Mouse (Mus musculus) midbrain, embryonic 11.5 days (tissue): ENCODE measurements at regions not wholly inside any gene's neighbourhood (a gene's known extent, or its start where the extent isn't known, plus 50 kb on each side); places are given as distances from the start of the nearest gene placed in this dataset.
"Not testable (repeated sequence)": the region's sequence is repeated elsewhere in the genome, so short reads cannot be mapped to it uniquely, and the experiment has no call there.

Experiments used
- ATAC-seq: fragments of 200-750 bp; cut with Nextera tagmentation; 2 replicates; pipeline ENCODE4 v1.8.0; 2017; ENCODE audit warnings: moderate TSS enrichment, moderate library complexity; ENCODE audit not compliant: low FRiP score
- DNase-seq: peaks from one replicate; pipeline ENCODE4 v3.0.0; 2015; ENCODE audit warnings: low spot score; ENCODE audit errors: missing footprints
- H3K27ac ChIP-seq: fragments of 300-500 bp; sonication (generic); 2 replicates; pipeline ENCODE4 v1.5.1; 2014; ENCODE audit warnings: low read depth, low read length
- H3K27me3 ChIP-seq: fragments of 300-500 bp; sonication (generic); 2 replicates; pipeline ENCODE4 v1.6.1; 2014; ENCODE audit warnings: mild to moderate bottlenecking, low read length, moderate library complexity, mixed read lengths; ENCODE audit not compliant: control insufficient read depth, insufficient read depth
- H3K36me3 ChIP-seq: fragments of 300-500 bp; sonication (generic); 2 replicates; pipeline ENCODE4 v1.6.1; 2014; ENCODE audit warnings: mild to moderate bottlenecking, low read length, moderate library complexity, mixed read lengths; ENCODE audit not compliant: control insufficient read depth, insufficient read depth
- H3K4me1 ChIP-seq: fragments of 300-500 bp; sonication (generic); 2 replicates; pipeline ENCODE4 v1.6.1; 2014; ENCODE audit warnings: low read length; ENCODE audit not compliant: control insufficient read depth, insufficient read depth
- H3K4me2 ChIP-seq: fragments of 300-500 bp; sonication (generic); 2 replicates; pipeline ENCODE4 v1.6.1; 2014; ENCODE audit warnings: mild to moderate bottlenecking, moderate library complexity
- H3K4me3 ChIP-seq: fragments of 300-500 bp; sonication (generic); 2 replicates; pipeline ENCODE4 v1.5.1; 2014; ENCODE audit warnings: low read depth, low read length
- H3K9ac ChIP-seq: fragments of 300-500 bp; sonication (generic); 2 replicates; pipeline ENCODE4 v1.6.1; 2014; ENCODE audit warnings: low read length
- H3K9me3 ChIP-seq: fragments of 300-500 bp; sonication (generic); 2 replicates; pipeline ENCODE4 v1.6.1; 2016; ENCODE audit warnings: low read length; ENCODE audit not compliant: control insufficient read depth
- whole genome bisulfite sequencing: fragments of 180-500 bp; shearing (Covaris S2); extraction: QIAGEN DNeasy Blood & Tissue Kit; methylation state at CpG from one replicate; pipeline ENCODE4 v1.1.7; 2014; 5-methylcytosine and 5-hydroxymethylcytosine counted together

DNA sequence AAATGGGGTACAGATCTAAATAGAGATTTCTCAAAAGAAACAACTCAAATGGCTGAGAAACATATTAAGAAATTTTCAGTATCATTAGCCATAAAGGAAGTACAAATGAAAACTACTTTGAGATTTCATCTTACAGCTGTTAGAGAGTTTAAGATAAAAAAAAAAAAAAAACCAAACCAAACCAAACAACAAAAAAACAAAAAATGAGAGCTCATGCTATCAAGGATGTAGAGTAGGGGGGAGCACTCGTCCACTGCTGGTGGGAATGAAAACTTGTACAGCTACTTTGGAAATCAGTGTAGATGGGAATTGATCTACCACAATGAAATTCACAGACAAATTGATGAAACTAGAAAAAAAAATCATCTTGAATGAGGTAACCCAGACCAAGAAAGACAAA is 201.9 kb upstream of the Sesn3 start:
- Histone ChIP-seq H3K9ac (no peak overlapping the region), H3K9me3 (no peaks in the 10 kb centered on the region), H3K4me1 (no peaks in the 10 kb centered on the region), H3K36me3 (no peaks in the 10 kb centered on the region), H3K27ac (no peak overlapping the region), H3K4me3 (no peak overlapping the region), H3K27me3 (no peaks in the 10 kb centered on the region), H3K4me2 (no peak overlapping the region)
- DNase-seq (no peak), ATAC-seq (no peak)
- 84% methylated on average over 1 of the region's 1 CpGs for WGBS

DNA sequence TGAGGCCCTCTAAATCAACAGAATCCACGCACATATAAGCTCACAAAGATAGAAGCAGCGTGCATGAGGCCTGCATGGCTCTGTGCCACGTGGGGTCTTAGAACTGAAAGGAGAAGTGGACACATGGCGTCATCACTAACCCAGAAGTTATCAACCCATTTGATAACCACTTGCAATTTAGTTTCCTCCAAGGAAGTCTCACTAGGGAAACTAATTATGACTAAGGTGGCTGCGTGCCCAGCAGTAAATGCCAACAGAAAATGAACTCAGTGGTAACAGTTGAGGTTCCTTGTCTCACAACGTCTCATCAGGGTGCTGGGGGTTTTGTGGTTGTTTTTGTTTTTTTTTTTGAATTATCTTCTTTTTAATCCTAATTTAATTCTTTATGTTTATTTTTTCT is 200.6 kb upstream of the Sesn3 start:
- no peak overlapping the region for H3K9ac ChIP-seq
- DNase-seq, result no peak
- no peak overlapping the region for H3K4me2 ChIP-seq
- no peak overlapping the region for H3K27ac ChIP-seq
- H3K4me1 ChIP-seq, result no peaks in the 10 kb centered on the region
- no peak overlapping the region for H3K4me3 ChIP-seq
- H3K27me3 ChIP-seq, result no peaks in the 10 kb centered on the region
- WGBS, result 90% methylated on average over 6 of the region's 6 CpGs
- no peaks in the 10 kb centered on the region for H3K36me3 ChIP-seq
- no peak for ATAC-seq
- H3K9me3 ChIP-seq, result no peaks in the 10 kb centered on the region

DNA sequence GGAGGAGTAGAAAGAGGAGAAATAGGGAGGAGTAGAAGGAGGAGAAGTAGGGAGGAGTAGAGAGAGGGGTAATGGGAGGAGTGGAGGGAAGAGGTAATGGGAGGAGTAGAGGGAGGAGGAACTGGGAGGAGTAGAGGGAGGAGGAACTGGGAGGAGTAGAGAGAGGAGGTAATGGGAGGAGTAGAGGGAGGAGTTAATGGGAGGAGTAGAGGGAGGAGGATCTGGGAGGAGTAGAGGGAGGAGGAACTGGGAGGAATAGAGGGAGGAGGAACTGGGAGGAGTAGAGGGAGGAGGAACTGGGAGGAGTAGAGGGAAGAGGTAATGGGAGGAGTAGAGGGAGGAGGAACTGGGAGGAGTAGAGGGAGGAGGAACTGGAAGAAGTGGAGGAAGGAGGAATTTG is 200.0 kb upstream of the Sesn3 start:
- DNase-seq, H3K4me1 ChIP-seq, H3K9ac ChIP-seq, H3K27ac ChIP-seq, H3K9me3 ChIP-seq, H3K4me2 ChIP-seq, H3K27me3 ChIP-seq, H3K36me3 ChIP-seq, ATAC-seq, H3K4me3 ChIP-seq: not testable (repeated sequence)

DNA sequence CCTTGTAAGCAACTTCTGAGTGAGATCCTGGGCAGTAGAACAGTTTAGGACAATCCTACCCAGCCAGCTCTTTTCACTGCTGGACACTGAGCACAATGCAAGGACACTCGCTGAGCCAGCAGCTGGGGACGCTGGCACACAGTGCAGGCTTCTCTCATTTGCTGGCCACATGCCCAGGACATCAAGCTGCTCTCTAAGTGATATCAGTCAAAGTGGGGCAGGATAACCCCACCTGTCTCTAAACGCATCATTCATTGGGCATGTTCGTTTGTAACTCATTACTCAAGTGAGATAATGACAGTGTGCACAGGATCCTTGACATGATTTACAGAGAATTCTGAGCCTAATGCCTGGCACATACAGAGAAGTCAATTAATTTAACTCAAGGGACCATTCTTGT is 199.4 kb upstream of the Sesn3 start:
- Histone ChIP-seq H3K36me3 (no peaks in the 10 kb centered on the region), H3K9ac (no peak overlapping the region), H3K4me1 (no peaks in the 10 kb centered on the region), H3K27me3 (no peaks in the 10 kb centered on the region), H3K4me3 (no peak overlapping the region), H3K4me2 (no peak overlapping the region), H3K9me3 (no peaks in the 10 kb centered on the region), H3K27ac (no peak overlapping the region)
- 82% methylated on average over 4 of the region's 4 CpGs for WGBS
- DNase-seq (no peak), ATAC-seq (no peak)

DNA sequence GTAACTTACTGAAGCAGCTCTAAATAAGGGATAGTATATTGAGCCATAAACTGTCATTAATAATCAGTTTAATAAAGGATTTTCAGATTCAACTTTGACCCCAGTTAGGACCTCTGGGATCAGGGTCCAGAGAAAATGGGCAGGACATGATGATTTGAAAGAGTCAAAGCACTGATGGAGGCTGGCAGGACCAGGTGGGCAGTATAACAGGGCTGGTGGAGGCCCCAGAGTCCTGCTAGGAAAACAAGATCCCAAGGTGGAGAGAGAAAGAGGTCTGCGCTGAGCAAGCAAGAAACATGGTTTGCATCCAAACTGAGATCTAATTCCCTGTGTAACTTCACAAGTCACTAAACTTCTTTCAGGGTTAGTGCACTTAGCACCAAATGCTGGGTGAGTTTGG is 199.0 kb upstream of the Sesn3 start:
- no peak overlapping the region for H3K9ac ChIP-seq
- H3K27ac ChIP-seq, result no peak overlapping the region
- ATAC-seq (no peak), DNase-seq (no peak)
- H3K27me3 ChIP-seq, result no peaks in the 10 kb centered on the region
- H3K4me3 ChIP-seq, result no peak overlapping the region
- WGBS, result 94% methylated on average over 1 of the region's 1 CpGs
- H3K4me1 ChIP-seq, result no peaks in the 10 kb centered on the region
- H3K36me3 ChIP-seq, result no peaks in the 10 kb centered on the region
- H3K4me2 ChIP-seq, result no peak overlapping the region
- no peaks in the 10 kb centered on the region for H3K9me3 ChIP-seq

DNA sequence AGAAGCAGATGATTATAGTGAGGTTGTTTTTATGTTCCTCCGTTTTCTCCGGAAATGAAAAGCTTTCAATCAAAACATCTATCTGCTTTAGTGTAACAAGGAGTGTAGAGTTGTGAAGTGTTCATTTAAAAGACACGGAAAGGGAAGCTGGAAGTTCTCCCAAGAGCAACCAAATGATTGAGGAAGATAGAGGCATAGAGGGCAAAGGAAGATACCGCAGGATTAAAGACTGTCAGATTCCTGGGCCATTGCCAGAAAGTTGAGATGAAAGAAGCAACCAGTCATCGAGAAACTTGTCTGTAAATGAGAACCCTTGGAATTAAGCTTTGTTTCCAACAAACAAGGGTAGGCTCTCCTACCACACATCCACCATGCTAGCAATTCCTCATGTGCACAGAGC is 198.1 kb upstream of the Sesn3 start:
- DNase-seq, result no peak
- no peak overlapping the region for H3K4me3 ChIP-seq
- H3K36me3 ChIP-seq, result no peaks in the 10 kb centered on the region
- H3K9ac ChIP-seq, result no peak overlapping the region
- no peak overlapping the region for H3K27ac ChIP-seq
- H3K4me2 ChIP-seq, result no peak overlapping the region
- ATAC-seq, result no peak
- H3K4me1 ChIP-seq, result no peaks in the 10 kb centered on the region
- no peaks in the 10 kb centered on the region for H3K9me3 ChIP-seq
- H3K27me3 ChIP-seq, result no peaks in the 10 kb centered on the region
- 84% methylated on average over 5 of the region's 5 CpGs for WGBS

DNA sequence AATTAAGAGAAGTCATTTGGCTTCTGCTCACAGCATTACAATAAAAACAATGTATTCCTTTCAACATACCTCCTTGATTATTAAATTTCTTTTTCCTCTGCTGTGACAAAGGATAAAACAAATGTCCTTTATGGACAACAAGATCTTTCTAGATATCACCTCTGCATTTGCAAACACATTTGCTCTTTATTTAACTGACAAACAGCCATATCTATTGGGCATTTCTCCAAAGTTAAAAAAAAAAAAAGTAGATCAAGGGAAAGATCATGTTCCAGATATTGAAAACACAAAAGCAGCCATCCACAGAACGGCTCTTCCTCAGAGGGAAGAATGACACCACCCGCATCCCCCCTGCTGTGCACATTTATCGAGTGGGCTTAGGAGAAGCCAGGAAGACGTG is 193.7 kb upstream of the Sesn3 start:
- Histone ChIP-seq H3K36me3 (no peaks in the 10 kb centered on the region), H3K4me1 (no peaks in the 10 kb centered on the region), H3K9ac (no peak overlapping the region), H3K4me2 (no peak overlapping the region), H3K27me3 (no peaks in the 10 kb centered on the region), H3K9me3 (no peaks in the 10 kb centered on the region), H3K27ac (no peak overlapping the region), H3K4me3 (no peak overlapping the region)
- 38% methylated on average over 4 of the region's 4 CpGs for WGBS
- DNase-seq, result no peak
- ATAC-seq, result no peak

DNA sequence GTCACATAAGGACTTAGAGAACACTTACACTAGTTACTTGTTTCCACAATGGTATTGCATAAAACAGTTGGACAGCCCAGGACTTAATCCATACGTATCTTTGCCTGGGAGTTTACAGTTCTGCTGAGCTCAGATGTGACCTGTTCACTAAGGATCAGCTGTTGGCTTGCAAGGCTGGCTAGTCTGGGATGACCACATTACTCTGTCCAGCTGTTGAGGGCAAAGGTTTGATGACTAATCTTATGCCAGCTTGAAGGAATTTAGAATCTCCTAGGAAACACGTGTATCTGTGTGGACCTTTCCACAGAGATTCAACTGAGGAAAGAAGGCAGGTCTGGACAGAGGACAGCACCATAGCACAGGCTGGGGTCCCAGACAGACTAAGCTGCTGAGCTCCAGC is 188.7 kb upstream of the Sesn3 start:
- DNase-seq (no peak), ATAC-seq (no peak)
- H3K9ac ChIP-seq, result no peak overlapping the region
- H3K27me3 ChIP-seq, result no peaks in the 10 kb centered on the region
- H3K27ac ChIP-seq, result no peak overlapping the region
- no peak overlapping the region for H3K4me2 ChIP-seq
- WGBS, result 67% methylated on average over 2 of the region's 2 CpGs
- no peaks in the 10 kb centered on the region for H3K36me3 ChIP-seq
- H3K4me3 ChIP-seq, result no peak overlapping the region
- H3K4me1 ChIP-seq, result no peaks in the 10 kb centered on the region
- no peaks in the 10 kb centered on the region for H3K9me3 ChIP-seq

DNA sequence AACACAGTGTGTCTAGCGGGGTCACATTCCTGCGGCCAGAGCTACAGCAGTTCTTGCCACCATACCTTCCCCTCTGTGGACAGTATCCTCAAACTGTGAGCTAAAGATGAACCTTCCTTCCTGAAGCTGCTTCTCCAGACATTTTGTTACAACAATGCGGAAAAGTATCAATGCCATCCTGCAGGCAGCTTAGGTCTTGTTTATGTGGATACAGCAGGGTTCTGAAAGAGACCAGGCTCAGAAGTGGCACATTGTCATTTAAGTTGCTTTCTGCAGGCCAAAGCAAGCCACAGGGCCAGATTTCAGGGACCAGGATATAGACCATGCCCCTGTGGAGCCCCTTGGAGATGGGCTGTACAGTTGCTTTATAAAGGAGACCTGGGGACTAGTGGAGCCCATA is 188.3 kb upstream of the Sesn3 start:
- no peak overlapping the region for H3K4me2 ChIP-seq
- no peak overlapping the region for H3K9ac ChIP-seq
- H3K27me3 ChIP-seq, result no peaks in the 10 kb centered on the region
- ATAC-seq, result no peak
- no peaks in the 10 kb centered on the region for H3K9me3 ChIP-seq
- WGBS, result 91% methylated on average over 3 of the region's 3 CpGs
- H3K36me3 ChIP-seq, result no peaks in the 10 kb centered on the region
- no peak for DNase-seq
- H3K27ac ChIP-seq, result no peak overlapping the region
- no peak overlapping the region for H3K4me3 ChIP-seq
- H3K4me1 ChIP-seq, result no peaks in the 10 kb centered on the region

DNA sequence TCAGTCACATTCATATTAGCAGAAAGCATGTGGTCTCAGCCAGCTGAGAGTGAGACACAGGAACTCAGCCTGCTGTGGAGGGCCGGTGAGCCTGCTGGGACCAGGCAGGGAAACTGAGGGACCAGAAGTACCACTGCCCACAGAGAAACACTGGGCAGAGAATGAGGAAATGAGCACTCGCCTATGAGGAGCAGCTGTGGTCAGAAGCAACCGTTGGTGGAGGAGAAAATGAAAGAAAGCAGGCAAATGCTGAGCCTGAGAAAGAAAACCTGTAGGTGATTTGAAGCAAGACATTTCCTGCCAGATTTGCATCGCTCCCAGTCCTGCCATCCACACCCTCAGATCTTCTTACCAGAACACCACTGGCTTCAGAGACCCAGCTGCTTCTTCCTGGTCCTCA is 187.0 kb upstream of the Sesn3 start:
- Histone ChIP-seq H3K36me3 (no peaks in the 10 kb centered on the region), H3K27ac (no peak overlapping the region), H3K27me3 (no peaks in the 10 kb centered on the region), H3K4me3 (no peak overlapping the region), H3K4me2 (no peak overlapping the region), H3K9ac (no peak overlapping the region), H3K4me1 (no peaks in the 10 kb centered on the region), H3K9me3 (no peaks in the 10 kb centered on the region)
- DNase-seq (no peak), ATAC-seq (no peak)
- WGBS, result 84% methylated on average over 4 of the region's 4 CpGs
